Mouse (Mus musculus): ENCODE measurements at regions not wholly inside any gene's neighbourhood (a gene's known extent, or its start where the extent isn't known, plus 50 kb on each side); places are given as distances from the start of the nearest gene placed in this dataset.

DNA sequence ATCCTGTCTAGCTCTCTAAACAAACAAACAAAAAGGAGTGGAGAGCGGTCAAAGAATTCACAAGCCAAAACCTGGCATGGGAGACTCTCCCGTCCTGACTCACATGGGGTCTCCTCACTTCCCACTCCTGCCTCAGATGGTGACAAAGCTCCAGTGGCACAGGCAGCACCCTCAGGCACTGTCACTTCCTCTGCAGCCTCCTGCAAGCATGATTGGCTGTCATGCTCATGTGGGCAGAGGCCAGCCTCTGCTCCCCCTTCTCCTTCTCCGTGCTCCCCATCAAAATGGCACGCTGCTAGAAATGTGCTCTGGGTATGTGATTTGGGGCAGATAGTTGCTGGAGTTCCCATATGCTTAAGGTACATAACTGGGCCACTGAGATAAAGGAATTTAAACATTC is 255.4 kb downstream of the Dhx15 start:
- TF ChIP-seq CTCF (conservative IDR thresholded peaks at IDR 0.05; ENCODE audit: low read length): no peak
- no peak for TF ChIP-seq POU5F1 (IDR thresholded peaks at IDR 0.05; ENCODE audit: borderline replicate concordance, low read length)

Data from E14TG2a.4 (cell line).